Mouse (Mus musculus) lung, embryonic 16.5 days (tissue): ENCODE measurements around the gene Usp10. TPM values are rescaled to one million over a fixed set of nuclear protein-coding genes. Genes with fewer than 3 reads are reported as not detected.

Source experiments
- ATAC-seq: fragments of 200-750 bp; cut with Nextera tagmentation; 2 replicates; pipeline ENCODE4 v1.8.0; 2017; ENCODE audit warnings: low read depth, mild to moderate bottlenecking, moderate library complexity
- H3K27ac ChIP-seq: fragments of 300-500 bp; sonication (generic); 2 replicates; pipeline ENCODE4 v1.5.1; 2014; ENCODE audit warnings: mild to moderate bottlenecking, control low read depth, low read length
- H3K27me3 ChIP-seq: fragments of 300-500 bp; sonication (generic); 2 replicates; pipeline ENCODE4 v1.6.1; 2014; ENCODE audit warnings: low read depth, low read length, mixed read lengths; ENCODE audit not compliant: control insufficient read depth, insufficient read depth
- H3K36me3 ChIP-seq: fragments of 300-500 bp; sonication (generic); 2 replicates; pipeline ENCODE4 v1.6.1; 2014; ENCODE audit warnings: low read length; ENCODE audit not compliant: control insufficient read depth, insufficient read depth
- H3K4me1 ChIP-seq: fragments of 300-500 bp; sonication (generic); replicated peaks from 2 replicates; pipeline ENCODE4 v1.6.1; 2014; ENCODE audit warnings: low read length, mixed read lengths; ENCODE audit not compliant: control insufficient read depth, insufficient read depth
- H3K4me2 ChIP-seq: fragments of 300-500 bp; sonication (generic); 2 replicates; pipeline ENCODE4 v1.6.1; 2014; ENCODE audit warnings: low read depth, low read length, control low read depth
- H3K4me3 ChIP-seq: fragments of 300-500 bp; sonication (generic); 2 replicates; pipeline ENCODE4 v1.5.1; 2014; ENCODE audit warnings: mild to moderate bottlenecking, low read length, control low read depth
- H3K9ac ChIP-seq: fragments of 300-500 bp; sonication (generic); 2 replicates; pipeline ENCODE4 v1.6.1; 2014; ENCODE audit warnings: low read length, control low read depth
- H3K9me3 ChIP-seq: fragments of 300-500 bp; sonication (generic); 2 replicates; pipeline ENCODE4 v1.6.1; 2016; ENCODE audit warnings: low read length; ENCODE audit not compliant: control insufficient read depth
- WGBS: fragments of 180-500 bp; shearing (Covaris S2); extraction: QIAGEN DNeasy Blood & Tissue Kit; methylation state at CpG from one replicate; pipeline ENCODE4 v1.1.7; 2014; 5-methylcytosine and 5-hydroxymethylcytosine counted together
- polyA plus RNA-seq: library from polyadenylated mRNA; unstranded; fragments of >200 nt; fragmentation: Nextera tagmentation; extraction: Ambion mirVana; gene quantifications from 2 replicates; pipeline ENCODE4 v1.2.1, GENCODE M21; 2015

Usp10 gene
- polyA plus RNA-seq, 1 experiment from 2014 or later: 122 TPM

DNA sequence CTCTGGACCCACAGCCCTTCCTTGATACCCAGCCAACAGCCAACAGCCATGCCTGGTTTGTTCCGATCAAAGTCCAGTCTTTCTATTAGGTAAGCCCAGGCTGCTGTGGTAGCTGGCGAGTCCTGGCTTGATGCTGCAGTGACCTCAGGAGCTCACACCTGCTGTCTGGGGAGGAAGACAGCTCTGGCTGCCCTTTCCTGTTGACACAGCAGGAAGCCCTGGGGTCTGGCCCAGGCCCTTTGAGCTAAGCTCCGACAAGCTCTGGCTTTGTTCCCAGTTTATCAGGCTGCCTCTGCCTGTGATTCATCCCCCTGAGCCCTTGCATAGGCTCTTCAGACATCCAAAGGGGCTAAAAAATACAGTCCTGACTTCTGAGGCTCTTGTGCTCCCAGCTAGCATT lies 24.5 kb upstream of the Usp10 start:
- H3K4me1 ChIP-seq: peaks cover 11% of the 10 kb centered on the region
- H3K9me3 ChIP-seq: no peaks in the 10 kb centered on the region
- 18% methylated on average over 3 of the region's 3 CpGs for WGBS
- no peak overlapping the region for H3K4me3 ChIP-seq
- H3K4me2 ChIP-seq: no peak overlapping the region
- peak; percentile 84 for ATAC-seq
- H3K27me3 ChIP-seq: no peaks in the 10 kb centered on the region
- H3K36me3 ChIP-seq: no peaks in the 10 kb centered on the region
- peak overlapping the region; percentile 18; the same call in 1 of the 2 replicates for H3K27ac ChIP-seq
- 0 out of 2 replicates have a peak overlapping the region, but pooled peaks have one; percentile 0 for H3K9ac ChIP-seq

DNA sequence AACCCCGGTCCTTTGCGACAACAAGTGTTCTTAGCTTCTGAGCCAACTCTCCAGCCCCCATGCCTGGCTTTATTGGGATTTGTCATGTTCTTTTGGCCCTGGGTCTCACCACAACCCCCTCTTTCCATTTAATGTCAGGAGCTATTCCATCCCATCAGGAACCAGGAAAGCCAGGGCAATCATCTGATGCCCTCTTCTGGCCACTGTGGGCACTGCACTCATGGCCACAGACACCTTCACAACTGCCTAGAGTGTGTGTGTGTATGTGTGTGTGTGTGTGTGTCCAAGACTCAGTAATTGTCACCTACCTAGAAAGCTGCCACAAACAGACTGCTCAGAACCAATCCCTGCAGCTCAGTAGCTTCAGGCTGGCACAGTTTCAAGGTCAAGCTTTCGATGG lies 23.0 kb upstream of the Usp10 start:
- Histone ChIP-seq H3K9me3 (no peaks in the 10 kb centered on the region), H3K27me3 (no peaks in the 10 kb centered on the region), H3K27ac (no peak overlapping the region), H3K4me1 (peaks cover 11% of the 10 kb centered on the region), H3K4me2 (no peak overlapping the region), H3K36me3 (no peaks in the 10 kb centered on the region), H3K4me3 (no peak overlapping the region), H3K9ac (no peak overlapping the region)
- 83% methylated on average over 3 of the region's 3 CpGs for WGBS
- no peak for ATAC-seq

DNA sequence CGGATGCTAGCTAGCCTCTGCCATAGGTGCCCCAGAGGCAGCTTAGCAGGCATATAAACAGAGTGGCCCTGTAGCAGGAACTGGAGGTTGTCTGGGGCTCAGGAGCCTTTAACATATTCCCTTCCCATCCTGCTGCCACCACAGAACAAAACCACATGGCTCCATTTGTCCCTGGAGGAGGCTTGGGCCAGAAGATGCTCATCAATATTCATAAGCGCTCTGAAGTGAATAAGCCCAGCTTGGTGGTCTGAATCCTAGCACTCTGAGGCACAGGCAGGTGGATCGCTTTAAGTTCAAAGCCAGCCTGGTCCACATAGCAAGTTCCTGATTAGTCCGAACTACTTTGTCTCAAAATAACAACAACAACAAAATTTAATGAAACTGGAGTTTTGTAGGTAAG lies 22.1 kb upstream of the Usp10 start:
- Histone ChIP-seq H3K4me1 (peaks cover 11% of the 10 kb centered on the region), H3K9me3 (no peaks in the 10 kb centered on the region), H3K36me3 (no peaks in the 10 kb centered on the region), H3K27ac (no peak overlapping the region), H3K4me2 (no peak overlapping the region), H3K27me3 (no peaks in the 10 kb centered on the region), H3K9ac (no peak overlapping the region), H3K4me3 (no peak overlapping the region)
- no peak for ATAC-seq
- WGBS: 72% methylated on average over 4 of the region's 4 CpGs

DNA sequence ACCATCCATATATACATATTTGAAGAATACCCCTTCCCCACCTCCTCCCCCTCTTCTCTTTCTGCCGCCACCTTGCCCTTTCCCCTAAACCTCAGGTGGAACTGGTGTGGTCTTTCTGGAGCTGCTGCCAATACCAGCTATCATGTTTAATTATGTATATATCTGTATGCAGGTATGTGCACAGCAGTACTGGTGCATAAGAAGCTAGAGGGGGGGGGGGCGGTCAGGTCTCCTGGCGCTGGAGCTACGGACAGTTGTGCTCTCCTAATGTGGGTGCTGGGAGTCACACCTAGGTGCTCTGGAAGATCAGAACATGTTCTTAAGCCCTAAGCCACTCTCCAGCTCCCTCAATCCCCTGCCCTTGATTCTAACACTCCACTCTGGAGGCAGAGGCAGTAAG lies 13.1 kb upstream of the Usp10 start:
- Histone ChIP-seq H3K4me1 (peaks cover 5% of the 10 kb centered on the region), H3K9ac (no peak overlapping the region), H3K9me3 (no peaks in the 10 kb centered on the region), H3K27me3 (peaks cover 10% of the 10 kb centered on the region; the same call in 1 of the 2 replicates), H3K4me2 (no peak overlapping the region), H3K27ac (no peak overlapping the region), H3K36me3 (no peaks in the 10 kb centered on the region), H3K4me3 (no peak overlapping the region)
- 68% methylated on average over 4 of the region's 4 CpGs for WGBS
- ATAC-seq: no peak

- peaks cover 5% of the 10 kb centered on the region for H3K4me1 ChIP-seq
- H3K27ac ChIP-seq: no peak overlapping the region
- H3K4me3 ChIP-seq: no peak overlapping the region
- WGBS: 10% methylated on average over 13 of the region's 13 CpGs
- H3K4me2 ChIP-seq: no peak overlapping the region
- peaks cover 10% of the 10 kb centered on the region; the same call in 1 of the 2 replicates for H3K27me3 ChIP-seq
- no peaks in the 10 kb centered on the region for H3K36me3 ChIP-seq
- no peak for ATAC-seq
- peak overlapping the region; percentile 20; the same call in 1 of the 2 replicates for H3K9ac ChIP-seq
- no peaks in the 10 kb centered on the region for H3K9me3 ChIP-seq
These were observed 12.2 kb upstream of the Usp10 start for GRCm38 (mm10) chr8:119897933-119898332.

DNA sequence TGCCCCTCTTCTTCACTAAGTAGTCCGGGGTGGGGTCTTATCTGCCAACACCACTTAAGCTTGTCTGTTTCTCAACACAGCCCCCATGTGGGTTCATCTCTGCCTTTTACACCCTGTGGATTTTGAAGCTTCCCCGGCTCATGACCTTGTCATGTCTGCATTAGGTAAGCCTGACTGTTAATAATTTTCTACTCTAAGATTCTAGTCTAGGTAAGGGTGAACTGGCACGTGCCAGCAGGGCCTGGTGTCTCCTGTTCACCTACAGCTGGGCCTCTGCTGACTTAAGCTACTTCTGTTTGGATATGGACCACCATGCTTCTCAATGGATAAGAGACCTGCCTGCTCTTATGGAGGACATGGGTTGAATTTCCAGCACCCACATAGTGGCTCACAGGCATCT lies 8.8 kb upstream of the Usp10 start:
- Histone ChIP-seq H3K27me3 (peaks cover 10% of the 10 kb centered on the region; the same call in 1 of the 2 replicates), H3K9me3 (no peaks in the 10 kb centered on the region), H3K36me3 (no peaks in the 10 kb centered on the region), H3K4me1 (peaks cover 5% of the 10 kb centered on the region), H3K9ac (no peak overlapping the region), H3K4me2 (no peak overlapping the region), H3K4me3 (no peak overlapping the region), H3K27ac (no peak overlapping the region)
- 56% methylated on average over 3 of the region's 3 CpGs for WGBS
- no peak for ATAC-seq

DNA sequence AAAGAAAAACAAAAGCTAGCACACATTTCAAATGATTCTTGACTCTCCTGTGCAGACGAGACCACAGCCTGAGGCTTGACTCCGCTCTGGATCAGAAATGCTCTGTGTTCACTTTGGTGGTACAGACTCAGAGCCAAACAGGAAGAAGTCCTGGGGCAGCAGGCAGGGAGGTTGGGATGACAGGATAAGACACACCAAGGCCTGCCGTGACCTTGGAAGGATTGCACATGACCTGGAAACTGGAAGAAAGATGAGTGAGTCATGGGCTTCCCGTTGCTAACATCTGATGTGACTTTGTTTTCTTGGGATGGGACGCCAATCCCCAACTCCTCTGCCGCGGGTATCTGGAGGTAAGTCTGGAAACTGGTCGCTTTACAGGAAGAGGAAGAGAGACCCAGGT lies 8.2 kb upstream of the Usp10 start:
- Histone ChIP-seq H3K4me2 (no peak overlapping the region), H3K27me3 (peaks cover 8% of the 10 kb centered on the region; the same call in 1 of the 2 replicates), H3K9me3 (no peaks in the 10 kb centered on the region), H3K27ac (no peak overlapping the region), H3K4me3 (no peak overlapping the region), H3K4me1 (peaks cover 5% of the 10 kb centered on the region), H3K36me3 (no peaks in the 10 kb centered on the region), H3K9ac (no peak overlapping the region)
- no peak for ATAC-seq
- 60% methylated on average over 8 of the region's 8 CpGs for WGBS

DNA sequence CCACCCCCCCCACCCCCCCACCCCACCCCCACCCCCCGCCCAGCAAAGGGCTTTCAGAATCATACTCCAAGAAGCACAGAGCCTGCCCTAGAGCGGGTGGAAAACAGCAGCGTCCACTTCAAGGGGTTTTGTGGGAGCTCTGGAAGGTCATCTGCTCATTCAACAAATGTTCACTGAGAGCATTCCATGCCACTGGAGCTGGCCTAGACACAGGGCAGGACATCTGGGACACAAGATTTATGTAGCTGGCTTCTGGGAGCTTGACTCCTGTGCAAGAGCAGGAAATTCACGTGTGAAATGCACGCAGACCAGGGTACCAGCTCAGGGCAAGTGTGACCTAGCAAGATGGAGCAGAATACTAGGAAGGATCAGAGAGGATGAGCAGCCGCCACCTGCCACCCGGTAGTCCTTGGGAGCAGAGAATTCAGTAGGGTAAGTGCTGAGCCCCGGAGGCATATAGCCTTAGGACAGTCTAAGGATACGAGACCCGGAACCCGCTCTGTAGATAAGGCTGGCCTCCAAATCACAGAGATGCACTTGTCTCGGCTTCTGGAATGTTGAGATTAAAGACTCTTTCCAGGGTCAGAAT lies 5.7 kb upstream of the Usp10 start:
- no peaks in the 10 kb centered on the region for H3K4me1 ChIP-seq
- no peaks in the 10 kb centered on the region for H3K9me3 ChIP-seq
- no peak overlapping the region for H3K9ac ChIP-seq
- 31% methylated on average over 12 of the region's 12 CpGs for WGBS
- H3K27me3 ChIP-seq: no peaks in the 10 kb centered on the region
- no peak overlapping the region for H3K4me2 ChIP-seq
- no peak overlapping the region for H3K27ac ChIP-seq
- H3K36me3 ChIP-seq: no peaks in the 10 kb centered on the region
- ATAC-seq: no peak; the same call in 1 of the 2 replicates
- H3K4me3 ChIP-seq: no peak overlapping the region

DNA sequence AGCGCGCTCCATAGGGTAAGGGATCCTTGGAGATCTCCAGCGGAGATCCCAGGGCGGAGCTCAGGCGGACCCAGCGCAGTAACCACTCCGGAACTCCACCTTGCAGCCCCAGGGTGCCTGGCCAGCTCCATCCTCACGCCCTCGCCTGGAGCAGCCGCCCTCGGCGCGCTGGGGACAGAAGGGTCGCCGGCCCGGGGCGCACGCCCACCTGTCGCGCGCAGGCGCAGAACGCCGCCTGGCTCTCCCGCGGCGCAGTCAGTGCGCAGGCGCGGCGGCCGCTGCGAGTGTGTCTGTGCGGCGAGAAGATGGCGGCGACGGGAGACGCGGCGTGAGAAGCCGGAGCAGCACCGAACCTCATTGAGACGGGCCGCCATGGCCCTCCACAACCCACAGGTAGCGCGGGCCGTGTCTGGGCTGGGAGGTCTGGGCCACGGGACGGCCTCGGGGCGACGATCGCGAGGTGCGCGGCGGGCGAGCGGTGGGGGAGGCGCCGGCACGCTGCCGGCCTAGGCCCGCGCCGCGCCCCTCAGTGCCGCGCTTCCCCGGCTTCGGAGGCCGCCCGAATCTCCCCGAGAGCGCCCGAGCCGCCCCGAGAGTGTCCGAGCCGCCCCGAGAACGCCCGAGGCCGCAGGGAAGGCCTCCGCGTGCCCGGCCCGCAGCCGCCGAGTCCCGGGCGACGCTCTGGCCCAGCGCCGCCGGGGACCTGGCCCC lies 542 bp downstream of the Usp10 start, which contains the start of gene Gm20388:
Gene Gm20388, plus strand, starts transcription at position 295 of the 711 bp plus-strand sequence.
- H3K27ac ChIP-seq: peak within 1 kb of the TSS; percentile 85
- under 1% methylated on average over 72 of the region's 97 CpGs for WGBS
- ATAC-seq: peak; percentile 96
- H3K4me3 ChIP-seq: peak within 1 kb of the TSS; percentile 71
- no peaks in the 10 kb centered on the region for H3K36me3 ChIP-seq
- H3K9ac ChIP-seq: peak within 1 kb of the TSS; percentile 83
- H3K4me2 ChIP-seq: peak within 1 kb of the TSS; percentile 91
- H3K4me1 ChIP-seq: peaks cover 40% of the 10 kb centered on the region
- no peaks in the 10 kb centered on the region for H3K9me3 ChIP-seq
- no peaks in the 10 kb centered on the region; the same call in 1 of the 2 replicates for H3K27me3 ChIP-seq
